In genomic region chr5:44238201-44238600, GRCm38 (mm10) we compare ENCODE assay signal across 27 mouse cellular contexts. TPM values are rescaled to one million over a fixed set of nuclear protein-coding genes. Genes with fewer than 3 reads are reported as not detected.
DNase-seq lines count a peak whose midpoint lies in the region; ATAC-seq and TF ChIP-seq lines count a peak whose summit lies in the region.
"Had no signal": no experiment of that assay in that cellular context is flagged by ENCODE, and none has a peak within 500 bp of the region (broad histone marks: within the 10 kb centered on the region; RNA-seq: fewer than 3 reads in every experiment).

No protein-coding gene starts in this region.

- no peak overlapping the region for H3K27ac ChIP-seq in heart, embryonic 12.5 days (ENCODE audit: poor library complexity, severe bottlenecking)
- no peak overlapping the region for H3K27ac ChIP-seq in layer of hippocampus, adult 2 months
- H3K27ac ChIP-seq: embryonic facial prominence, embryonic 12.5 days; embryonic facial prominence, embryonic 15.5 days; forebrain, embryonic 15.5 days; heart, embryonic 15.5 days; hindbrain, embryonic 14.5 days; hindbrain, postnatal 0 days had no signal

- no peaks in the 10 kb centered on the region for H3K27me3 ChIP-seq in heart, embryonic 12.5 days (replicated peaks)
- H3K27me3 ChIP-seq: CH12.LX; embryonic facial prominence, embryonic 12.5 days; embryonic facial prominence, embryonic 15.5 days; forebrain, embryonic 15.5 days; heart, embryonic 15.5 days had no signal

- WGBS in heart, embryonic 12.5 days = 79% methylated on average over 7 of the region's 7 CpGs

- no peaks in the 10 kb centered on the region for H3K36me3 ChIP-seq in heart, embryonic 12.5 days
- H3K36me3 ChIP-seq: embryonic facial prominence, embryonic 12.5 days; embryonic facial prominence, embryonic 15.5 days; forebrain, embryonic 15.5 days; heart, embryonic 15.5 days had no signal

- H3K9ac ChIP-seq in heart, embryonic 12.5 days = no peak overlapping the region
- H3K9ac ChIP-seq: embryonic facial prominence, embryonic 12.5 days; embryonic facial prominence, embryonic 15.5 days; forebrain, embryonic 15.5 days; heart, embryonic 15.5 days; hindbrain, embryonic 14.5 days had no signal

- H3K9me3 ChIP-seq in heart, embryonic 12.5 days (replicated peaks) = no peaks in the 10 kb centered on the region
- H3K9me3 ChIP-seq: embryonic facial prominence, embryonic 12.5 days; embryonic facial prominence, embryonic 15.5 days; forebrain, embryonic 15.5 days; G1E; heart, embryonic 15.5 days had no signal

- peak; percentile 82 for DNase-seq in heart, adult 11 months
- no peak for DNase-seq in testis, postnatal 14 days (ENCODE audit: low spot score)
- no peak for DNase-seq in urinary bladder, postnatal 4 days (ENCODE audit: low spot score in 2 of 2)
- DNase-seq in layer of hippocampus, adult 2 months (ENCODE audit: low spot score in 2 of 2) = no peak
- DNase-seq: adrenal gland, adult 2 months; adrenal gland, postnatal 25 days; B cell, adult 2 months; cerebellum, adult 18-20 months; cerebellum, adult 9-10 months; cerebellum, postnatal 14 days; gastrocnemius, postnatal 25 days; heart, postnatal 10 days; heart, postnatal 36 days had no signal

- peaks cover 4% of the 10 kb centered on the region for H3K4me1 ChIP-seq in heart, embryonic 12.5 days (replicated peaks)
- H3K4me1 ChIP-seq: embryonic facial prominence, embryonic 12.5 days; embryonic facial prominence, embryonic 15.5 days; heart, embryonic 15.5 days had no signal

- no peak overlapping the region for H3K4me3 ChIP-seq in heart, embryonic 12.5 days
- no peak overlapping the region for H3K4me3 ChIP-seq in layer of hippocampus, adult 2 months
- H3K4me3 ChIP-seq: embryonic facial prominence, embryonic 12.5 days; embryonic facial prominence, embryonic 15.5 days; forebrain, embryonic 15.5 days; heart, embryonic 15.5 days had no signal

- no peak for ATAC-seq in heart, embryonic 12.5 days (ENCODE audit: insufficient number of reproducible peaks, low FRiP score)
- peak; percentile 94 for ATAC-seq in common myeloid progenitor, adult 5-6 weeks (replicated peaks; ENCODE audit: low read depth, poor library complexity, severe bottlenecking)
- peak; percentile 86 for ATAC-seq in megakaryocyte, adult 5-6 weeks (ENCODE audit: poor library complexity, severe bottlenecking)
- ATAC-seq in monocyte, adult 5-6 weeks (replicated peaks; ENCODE audit: insufficient number of reproducible peaks, low FRiP score, low TSS enrichment, poor library complexity, severe bottlenecking) = 0 out of 2 replicates have a peak, but pooled peaks have one; percentile 24
- ATAC-seq: forebrain, embryonic 15.5 days; hindbrain, postnatal 0 days; inflammation-experienced regulatory T-cells, adult 6 months had no signal

- no peak for TF ChIP-seq CTCF in layer of hippocampus, adult 2 months (conservative IDR thresholded peaks at IDR 0.05)

- H3K4me2 ChIP-seq in heart, embryonic 12.5 days = no peak overlapping the region
- H3K4me2 ChIP-seq: embryonic facial prominence, embryonic 12.5 days; embryonic facial prominence, embryonic 15.5 days; forebrain, embryonic 15.5 days; heart, embryonic 11.5 days; heart, embryonic 15.5 days; hindbrain, embryonic 14.5 days had no signal

RNA-seq across cellular contexts. Expression of gene Tapt1, which starts 11.8 kb away (rescaled TPM):
- polyA plus RNA-seq in heart, embryonic 12.5 days (2016; fragmentation: Nextera tagmentation; extraction: Ambion mirVana) = 28.3 and 32.6 TPM in 2 replicates
- 91.6 and 105 TPM in 2 replicates for total RNA-seq in common myeloid progenitor, adult 5-6 weeks (2017)
- total RNA-seq in megakaryocyte, adult 5-6 weeks (2015) = 30.1 and 31.8 TPM in 2 replicates
- total RNA-seq in megakaryocyte, adult 5-6 weeks (2017) = 34.5 and 44.2 TPM in 2 replicates
- 60.4 to 82.0 TPM (median 80.8 TPM) in 3 replicates for total RNA-seq in monocyte, adult 5-6 weeks (2017)
- 10 to 100 TPM; 41.3 to 50.2 TPM for total RNA-seq in layer of hippocampus, adult 2 months (2021)
